Mouse (Mus musculus): ENCODE results near the gene Smim20. TPM values are rescaled to one million over a fixed set of nuclear protein-coding genes. Genes with fewer than 3 reads are reported as not detected.

The Smim20 gene
- polyA plus RNA-seq, 1 experiment from 2014 or later = 30.9 TPM

- H3K9me3 ChIP-seq (replicated peaks; ENCODE audit: control insufficient read depth, low read length) = no peaks in the 10 kb centered on the region
- WGBS (ENCODE audit: insufficient replicate concordance) = 77% methylated on average over 5 of the region's 5 CpGs
- H3K36me3 ChIP-seq (ENCODE audit: control insufficient read depth, insufficient read depth) = peaks cover 4% of the 10 kb centered on the region; the same call in 1 of the 2 replicates
- H3K9ac ChIP-seq (ENCODE audit: low read depth, low read length) = no peak overlapping the region
- no peak overlapping the region for H3K4me2 ChIP-seq (ENCODE audit: low read depth, low read length)
- ATAC-seq (ENCODE audit: low read depth) = no peak
- H3K4me1 ChIP-seq (ENCODE audit: control insufficient read depth, low read depth, low read length) = no peaks in the 10 kb centered on the region
- H3K27me3 ChIP-seq (ENCODE audit: control insufficient read depth, insufficient read depth, low read depth, low read length) = no peaks in the 10 kb centered on the region
- no peak overlapping the region for H3K27ac ChIP-seq (ENCODE audit: low read length)
- no peak overlapping the region for H3K4me3 ChIP-seq (ENCODE audit: low read depth, low read length)
Observed at GRCm38 (mm10) chr5:53273699-53274430, 7.0 kb downstream of the Smim20 start.

- H3K4me2 ChIP-seq (ENCODE audit: low read depth, low read length) = no peak overlapping the region
- no peaks in the 10 kb centered on the region for H3K27me3 ChIP-seq (ENCODE audit: control insufficient read depth, insufficient read depth, low read depth, low read length)
- no peaks in the 10 kb centered on the region for H3K9me3 ChIP-seq (replicated peaks; ENCODE audit: control insufficient read depth, low read length)
- no peaks in the 10 kb centered on the region for H3K4me1 ChIP-seq (ENCODE audit: control insufficient read depth, low read depth, low read length)
- no peak for ATAC-seq (ENCODE audit: low read depth)
- H3K4me3 ChIP-seq (ENCODE audit: low read depth, low read length) = no peak overlapping the region
- no peak overlapping the region for H3K27ac ChIP-seq (ENCODE audit: low read length)
- H3K9ac ChIP-seq (ENCODE audit: low read depth, low read length) = no peak overlapping the region
- peaks cover 4% of the 10 kb centered on the region; the same call in 1 of the 2 replicates for H3K36me3 ChIP-seq (ENCODE audit: control insufficient read depth, insufficient read depth)
- WGBS (ENCODE audit: insufficient replicate concordance) = 53% methylated on average over 5 of the region's 5 CpGs
Observed at GRCm38 (mm10) chr5:53274811-53275355, 8.0 kb downstream of the Smim20 start.

- ATAC-seq (ENCODE audit: low read depth) = no peak
- H3K9me3 ChIP-seq (replicated peaks; ENCODE audit: control insufficient read depth, low read length) = no peaks in the 10 kb centered on the region
- 70% methylated on average over 3 of the region's 3 CpGs for WGBS (ENCODE audit: insufficient replicate concordance)
- peaks cover 4% of the 10 kb centered on the region; the same call in 1 of the 2 replicates for H3K36me3 ChIP-seq (ENCODE audit: control insufficient read depth, insufficient read depth)
- H3K9ac ChIP-seq (ENCODE audit: low read depth, low read length) = no peak overlapping the region
- H3K4me1 ChIP-seq (ENCODE audit: control insufficient read depth, low read depth, low read length) = no peaks in the 10 kb centered on the region
- H3K27ac ChIP-seq (ENCODE audit: low read length) = no peak overlapping the region
- H3K4me2 ChIP-seq (ENCODE audit: low read depth, low read length) = no peak overlapping the region
- H3K4me3 ChIP-seq (ENCODE audit: low read depth, low read length) = no peak overlapping the region
- H3K27me3 ChIP-seq (ENCODE audit: control insufficient read depth, insufficient read depth, low read depth, low read length) = no peaks in the 10 kb centered on the region
Observed at GRCm38 (mm10) chr5:53275376-53275775, 8.5 kb downstream of the Smim20 start.

- WGBS (ENCODE audit: insufficient replicate concordance) = 80% methylated on average over 5 of the region's 5 CpGs
Observed at GRCm38 (mm10) chr5:53276470-53277022, 9.7 kb downstream of the Smim20 start.

GRCm38 (mm10) chr5:53277716-53278263 is 10.9 kb downstream of the Smim20 start:
- ATAC-seq (ENCODE audit: low read depth) = no peak
- Histone ChIP-seq H3K9me3 (replicated peaks; ENCODE audit: control insufficient read depth, low read length) (no peaks in the 10 kb centered on the region), H3K27ac (ENCODE audit: low read length) (no peak overlapping the region), H3K36me3 (ENCODE audit: control insufficient read depth, insufficient read depth) (peaks cover 4% of the 10 kb centered on the region; the same call in 1 of the 2 replicates), H3K4me3 (ENCODE audit: low read depth, low read length) (no peak overlapping the region), H3K4me1 (ENCODE audit: control insufficient read depth, low read depth, low read length) (no peaks in the 10 kb centered on the region), H3K4me2 (ENCODE audit: low read depth, low read length) (no peak overlapping the region), H3K27me3 (ENCODE audit: control insufficient read depth, insufficient read depth, low read depth, low read length) (no peaks in the 10 kb centered on the region), H3K9ac (ENCODE audit: low read depth, low read length) (no peak overlapping the region)
- 70% methylated on average over 4 of the region's 4 CpGs for WGBS (ENCODE audit: insufficient replicate concordance)

More at GRCm38 (mm10) chr5:53276470-53277022, 9.7 kb downstream of the Smim20 start:
- Histone ChIP-seq H3K27me3 (ENCODE audit: control insufficient read depth, insufficient read depth, low read depth, low read length) (no peaks in the 10 kb centered on the region), H3K9ac (ENCODE audit: low read depth, low read length) (no peak overlapping the region), H3K36me3 (ENCODE audit: control insufficient read depth, insufficient read depth) (peaks cover 4% of the 10 kb centered on the region; the same call in 1 of the 2 replicates), H3K9me3 (replicated peaks; ENCODE audit: control insufficient read depth, low read length) (no peaks in the 10 kb centered on the region), H3K4me1 (ENCODE audit: control insufficient read depth, low read depth, low read length) (no peaks in the 10 kb centered on the region), H3K27ac (ENCODE audit: low read length) (no peak overlapping the region), H3K4me3 (ENCODE audit: low read depth, low read length) (no peak overlapping the region), H3K4me2 (ENCODE audit: low read depth, low read length) (no peak overlapping the region)
- no peak for ATAC-seq (ENCODE audit: low read depth)

GRCm38 (mm10) chr5:53279216-53279813 is 12.4 kb downstream of the Smim20 start:
- no peak overlapping the region for H3K4me2 ChIP-seq (ENCODE audit: low read depth, low read length)
- H3K9ac ChIP-seq (ENCODE audit: low read depth, low read length) = no peak overlapping the region
- peaks cover 4% of the 10 kb centered on the region; the same call in 1 of the 2 replicates for H3K36me3 ChIP-seq (ENCODE audit: control insufficient read depth, insufficient read depth)
- H3K4me3 ChIP-seq (ENCODE audit: low read depth, low read length) = no peak overlapping the region
- no peaks in the 10 kb centered on the region for H3K9me3 ChIP-seq (replicated peaks; ENCODE audit: control insufficient read depth, low read length)
- WGBS (ENCODE audit: insufficient replicate concordance) = 73% methylated on average over 12 of the region's 12 CpGs
- H3K4me1 ChIP-seq (ENCODE audit: control insufficient read depth, low read depth, low read length) = no peaks in the 10 kb centered on the region
- no peaks in the 10 kb centered on the region for H3K27me3 ChIP-seq (ENCODE audit: control insufficient read depth, insufficient read depth, low read depth, low read length)
- ATAC-seq (ENCODE audit: low read depth) = no peak
- H3K27ac ChIP-seq (ENCODE audit: low read length) = no peak overlapping the region

GRCm38 (mm10) chr5:53282487-53282886 is 15.6 kb downstream of the Smim20 start:
- peaks cover 4% of the 10 kb centered on the region; the same call in 1 of the 2 replicates for H3K36me3 ChIP-seq (ENCODE audit: control insufficient read depth, insufficient read depth)
- no peaks in the 10 kb centered on the region for H3K4me1 ChIP-seq (ENCODE audit: control insufficient read depth, low read depth, low read length)
- 65% methylated on average over 4 of the region's 4 CpGs for WGBS (ENCODE audit: insufficient replicate concordance)
- H3K4me2 ChIP-seq (ENCODE audit: low read depth, low read length) = no peak overlapping the region
- no peaks in the 10 kb centered on the region for H3K9me3 ChIP-seq (replicated peaks; ENCODE audit: control insufficient read depth, low read length)
- no peaks in the 10 kb centered on the region for H3K27me3 ChIP-seq (ENCODE audit: control insufficient read depth, insufficient read depth, low read depth, low read length)
- no peak overlapping the region for H3K27ac ChIP-seq (ENCODE audit: low read length)
- H3K4me3 ChIP-seq (ENCODE audit: low read depth, low read length) = no peak overlapping the region
- H3K9ac ChIP-seq (ENCODE audit: low read depth, low read length) = no peak overlapping the region
- no peak for ATAC-seq (ENCODE audit: low read depth)

GRCm38 (mm10) chr5:53286406-53286805 is 19.5 kb downstream of the Smim20 start:
- no peak for ATAC-seq (ENCODE audit: low read depth)
- Histone ChIP-seq H3K9me3 (replicated peaks; ENCODE audit: control insufficient read depth, low read length) (no peaks in the 10 kb centered on the region), H3K27me3 (ENCODE audit: control insufficient read depth, insufficient read depth, low read depth, low read length) (no peaks in the 10 kb centered on the region), H3K4me3 (ENCODE audit: low read depth, low read length) (no peak overlapping the region), H3K4me2 (ENCODE audit: low read depth, low read length) (no peak overlapping the region), H3K4me1 (ENCODE audit: control insufficient read depth, low read depth, low read length) (no peaks in the 10 kb centered on the region), H3K9ac (ENCODE audit: low read depth, low read length) (no peak overlapping the region), H3K27ac (ENCODE audit: low read length) (no peak overlapping the region), H3K36me3 (ENCODE audit: control insufficient read depth, insufficient read depth) (no peaks in the 10 kb centered on the region)
- 73% methylated on average over 2 of the region's 2 CpGs for WGBS (ENCODE audit: insufficient replicate concordance)

All from liver, embryonic 16.5 days (tissue).